Mouse (Mus musculus): ENCODE data around the gene Gm28038.

DNA sequence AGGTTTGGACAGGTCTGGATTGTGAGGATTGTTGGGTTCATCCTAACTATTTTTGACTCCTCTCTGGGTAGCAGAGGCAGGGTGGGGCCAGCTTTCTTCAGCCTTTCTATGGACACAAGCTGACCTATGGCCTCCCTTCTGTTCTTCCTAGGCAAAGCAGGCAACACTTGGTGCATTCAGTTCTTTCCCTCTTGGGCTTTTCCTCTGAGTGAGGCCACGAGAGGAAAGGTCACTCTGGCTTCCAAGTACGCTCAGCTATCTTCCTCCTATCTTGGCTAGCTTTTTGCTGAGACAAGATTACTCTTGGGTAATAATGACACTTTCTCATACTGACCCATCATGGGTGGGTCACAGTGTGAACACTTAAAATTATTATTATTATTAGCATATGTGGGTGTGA lies 2.4 kb downstream of the Gm28038 start:
- no peak for TF ChIP-seq CTCF (IDR thresholded peaks at IDR 0.05; ENCODE audit: control insufficient read depth, insufficient read depth, low read length)
- TF ChIP-seq POLR2A (IDR thresholded peaks at IDR 0.05; ENCODE audit: borderline replicate concordance, control insufficient read depth, low read depth, low read length): no peak

Data from bone marrow, adult 2 months (tissue).